Mouse (Mus musculus) forebrain, embryonic 10.5 days (tissue): ENCODE data around the gene Junb. TPM values are rescaled to one million over a fixed set of nuclear protein-coding genes. Genes with fewer than 3 reads are reported as not detected.

ENCODE experiments used
- microRNA-seq: library from miRNA; unstranded; fragments of <30 nt; microRNA quantifications from one replicate; pipeline ENCODE4, GENCODE M21; 2017
- polyA plus RNA-seq: library from polyadenylated mRNA; unstranded; fragments of >200 nt; fragmentation: Nextera tagmentation; extraction: Ambion mirVana; gene quantifications from 2 replicates; pipeline ENCODE4 v1.2.1, GENCODE M21; 2016

The Junb gene
- polyA plus RNA-seq, 1 experiment from 2014 or later = 3.8 TPM

Small RNAs within 50 kb of the gene (microRNA-seq; reads per million reads assigned to microRNA genes)
- gene Gm24197 = not detected

Other genes with a start within 250 kb of the Junb start
- 0.46 and 1.8 TPM in 2 replicates for gene Nfix, start 178.4 kb downstream of the Junb start, polyA plus RNA-seq
- 2.9 and 3.5 TPM in 2 replicates for gene Dand5, start 155.9 kb downstream of the Junb start, polyA plus RNA-seq
- gene Gadd45gip1, start 147.2 kb downstream of the Junb start, polyA plus RNA-seq = 49.1 and 49.6 TPM in 2 replicates
- 130 and 137 TPM in 2 replicates for gene Rad23a, start 138.1 kb downstream of the Junb start, polyA plus RNA-seq
- gene Calr, start 131.8 kb downstream of the Junb start, polyA plus RNA-seq = 735 and 764 TPM in 2 replicates
- gene Farsa, start 121.7 kb downstream of the Junb start, polyA plus RNA-seq = 143 and 144 TPM in 2 replicates
- 91.1 and 92.7 TPM in 2 replicates for gene Syce2, start 106.6 kb downstream of the Junb start, polyA plus RNA-seq
- gene Gcdh, start 84.8 kb downstream of the Junb start, polyA plus RNA-seq = 44.6 and 49.6 TPM in 2 replicates
- gene Klf1, start 76.8 kb downstream of the Junb start, polyA plus RNA-seq = 18.3 and 24.3 TPM in 2 replicates
- gene Dnase2a, start 70.2 kb downstream of the Junb start, polyA plus RNA-seq = 7.9 and 9.2 TPM in 2 replicates
- gene Mast1, start 41.4 kb downstream of the Junb start, polyA plus RNA-seq = 2.6 and 3.8 TPM in 2 replicates
- 1.3 and 1.8 TPM in 2 replicates for gene Rtbdn, start 31.7 kb downstream of the Junb start, polyA plus RNA-seq
- gene Gm49661, start 9.3 kb downstream of the Junb start, polyA plus RNA-seq = not detected in 2 replicates
- gene Prdx2, start 9.1 kb downstream of the Junb start, polyA plus RNA-seq = 1,199 and 1,255 TPM in 2 replicates
- 163 and 173 TPM in 2 replicates for gene Rnaseh2a, start 9.0 kb downstream of the Junb start, polyA plus RNA-seq
- gene Hook2, start 11.9 kb upstream of the Junb start, polyA plus RNA-seq = 18.3 and 19.0 TPM in 2 replicates
- gene Best2, start 35.8 kb upstream of the Junb start, polyA plus RNA-seq = not detected in 2 replicates
- gene Asna1, start 46.6 kb upstream of the Junb start, polyA plus RNA-seq = 164 and 166 TPM in 2 replicates
- gene Trir, start 48.1 kb upstream of the Junb start, polyA plus RNA-seq = 123 and 142 TPM in 2 replicates
- 31.5 and 33.2 TPM in 2 replicates for gene Tnpo2, start 58.2 kb upstream of the Junb start, polyA plus RNA-seq
- gene Fbxw9, start 81.3 kb upstream of the Junb start, polyA plus RNA-seq = 22.9 and 26.3 TPM in 2 replicates
- gene Gm5741, start 89.3 kb upstream of the Junb start, polyA plus RNA-seq = not detected in 2 replicates
- 67.2 and 68.5 TPM in 2 replicates for gene Dhps, start 93.0 kb upstream of the Junb start, polyA plus RNA-seq
- gene Wdr83os, start 102.0 kb upstream of the Junb start, polyA plus RNA-seq = 139 and 142 TPM in 2 replicates
- gene Wdr83, start 102.6 kb upstream of the Junb start, polyA plus RNA-seq = 58.4 and 63.3 TPM in 2 replicates
- 21.9 and 24.1 TPM in 2 replicates for gene Man2b1, start 104.6 kb upstream of the Junb start, polyA plus RNA-seq
- gene Zfp791, start 144.4 kb upstream of the Junb start, polyA plus RNA-seq = 1.3 and 1.9 TPM in 2 replicates
- gene Cks1brt, start 173.2 kb upstream of the Junb start, polyA plus RNA-seq = not detected in 2 replicates
- not detected in 2 replicates for gene Olfr371, start 247.3 kb upstream of the Junb start, polyA plus RNA-seq